Mouse (Mus musculus) heart, postnatal 4 days (tissue): ENCODE data around the gene Defb43. TPM values are rescaled to one million over a fixed set of nuclear protein-coding genes. Genes with fewer than 3 reads are reported as not detected.

Source experiments
- DNase-seq: peaks from one replicate; pipeline ENCODE4 v3.0.0; 2021
- total RNA-seq, 2 experiments: library from RNA; stranded (reverse); gene quantifications; 2 replicates each; pipeline ENCODE4 v1.2.3; 2021

The Defb43 gene
- not detected for total RNA-seq

GRCm38 (mm10) chr14:63011471-63011870 lies at the start of gene Defb43:
Defb43 (plus strand) TSS chr14:63011771.
- DNase-seq = no peak

- DNase-seq = no peak
These were observed 47.9 kb upstream of the Defb43 start for GRCm38 (mm10) chr14:62963632-62964031.

- DNase-seq = no peak
These were observed 46.2 kb upstream of the Defb43 start for GRCm38 (mm10) chr14:62965342-62965741.

GRCm38 (mm10) chr14:62965811-62966520 lies 45.6 kb upstream of the Defb43 start:
- DNase-seq = no peak

- DNase-seq = peak; percentile 82
These were observed 36.5 kb upstream of the Defb43 start for GRCm38 (mm10) chr14:62975046-62975445.

- DNase-seq = no peak
These were observed 31.8 kb upstream of the Defb43 start for GRCm38 (mm10) chr14:62979815-62980214.

GRCm38 (mm10) chr14:62984410-62984809 lies 27.2 kb upstream of the Defb43 start, which contains the start of gene Defb48:
Defb48 (minus strand) TSS chr14:62984510.
- DNase-seq = no peak

GRCm38 (mm10) chr14:62991271-62991670 lies 20.3 kb upstream of the Defb43 start:
- no peak for DNase-seq

GRCm38 (mm10) chr14:62991849-62992510 lies 19.6 kb upstream of the Defb43 start:
- DNase-seq = no peak

GRCm38 (mm10) chr14:62997777-62998176 lies 13.8 kb upstream of the Defb43 start, which contains the start of gene Defb47:
Defb47 (plus strand) TSS chr14:62998077.
- no peak for DNase-seq

GRCm38 (mm10) chr14:62998977-62999376 lies 12.6 kb upstream of the Defb43 start:
- no peak for DNase-seq

- DNase-seq = peak; percentile 38
These were observed 9.0 kb upstream of the Defb43 start for GRCm38 (mm10) chr14:63002588-63002987.

- no peak for DNase-seq
These were observed 1.5 kb downstream of the Defb43 start for GRCm38 (mm10) chr14:63013082-63013481.

- DNase-seq = no peak
These were observed 3.1 kb downstream of the Defb43 start for GRCm38 (mm10) chr14:63014667-63015066.

- DNase-seq = no peak
These were observed 9.1 kb downstream of the Defb43 start for GRCm38 (mm10) chr14:63020524-63021156.

GRCm38 (mm10) chr14:63046691-63047090 lies 35.1 kb downstream of the Defb43 start, which contains the start of gene Defb42:
Defb42 (plus strand) TSS chr14:63046991.
- no peak for DNase-seq

GRCm38 (mm10) chr14:63049910-63050370 lies 38.4 kb downstream of the Defb43 start, which contains the start of gene Defb30:
Defb30 (minus strand) TSS chr14:63049960.
- no peak for DNase-seq

- DNase-seq = peak; percentile 89
These were observed 39.2 kb downstream of the Defb43 start for GRCm38 (mm10) chr14:63050769-63051168.

GRCm38 (mm10) chr14:63054729-63055128 lies 43.2 kb downstream of the Defb43 start:
- peak; percentile 91 for DNase-seq

- no peak for DNase-seq
These were observed 48.8 kb downstream of the Defb43 start for GRCm38 (mm10) chr14:63060361-63060760.

- no peak for DNase-seq
These were observed 50.6 kb downstream of the Defb43 start for GRCm38 (mm10) chr14:63062184-63062583.

GRCm38 (mm10) chr14:63065391-63065790 lies 53.8 kb downstream of the Defb43 start:
- DNase-seq = no peak
